Mouse (Mus musculus): ENCODE results near the gene Itga7.

DNA sequence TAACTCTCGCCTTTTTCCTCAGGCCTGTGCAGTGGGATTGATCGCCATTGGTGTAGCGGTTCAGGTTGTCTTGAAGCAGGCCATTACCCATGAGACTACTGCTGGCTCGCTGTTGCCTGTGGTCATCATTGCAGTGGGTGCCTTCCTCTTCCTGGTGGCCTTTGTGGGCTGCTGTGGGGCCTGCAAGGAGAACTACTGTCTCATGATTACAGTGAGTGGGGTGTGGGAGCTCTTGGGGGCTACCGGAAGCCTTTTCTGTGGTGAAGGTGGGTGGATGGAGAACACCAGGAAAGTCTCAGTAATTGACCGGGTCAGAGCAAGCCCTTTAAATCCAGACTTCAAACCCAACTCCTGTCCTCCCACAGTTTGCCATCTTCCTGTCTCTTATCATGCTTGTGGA is 22.2 kb upstream of the Itga7 start:
- TF ChIP-seq POLR2A (IDR thresholded peaks at IDR 0.05; ENCODE audit: control insufficient read depth, extremely low read depth, insufficient read depth, low read length, poor library complexity) (no peak), CTCF (IDR thresholded peaks at IDR 0.05; ENCODE audit: borderline replicate concordance, control insufficient read depth, extremely low read depth, insufficient read depth, low read length, poor library complexity) (no peak)
